Mouse (Mus musculus) embryonic facial prominence, embryonic 13.5 days (tissue): Measurements from ENCODE around the gene Smyd3. TPM values are rescaled to one million over a fixed set of nuclear protein-coding genes. Genes with fewer than 3 reads are reported as not detected.

Experiments
- ATAC-seq: fragments of 200-750 bp; cut with Nextera tagmentation; 2 replicates; pipeline ENCODE4 v1.8.0; 2017; ENCODE audit warnings: low read depth; ENCODE audit not compliant: insufficient number of reproducible peaks, insufficient read depth, low FRiP score, low TSS enrichment
- H3K27ac ChIP-seq: fragments of 300-500 bp; sonication (generic); 2 replicates; pipeline ENCODE4 v1.5.1; 2015; ENCODE audit warnings: moderate library complexity, mild to moderate bottlenecking, inconsistent platforms
- H3K27me3 ChIP-seq: fragments of 300-500 bp; sonication (generic); 2 replicates; pipeline ENCODE4 v1.6.1; 2015; ENCODE audit warnings: mild to moderate bottlenecking, inconsistent platforms
- H3K36me3 ChIP-seq: fragments of 300-500 bp; sonication (generic); 2 replicates; pipeline ENCODE4 v1.6.1; 2015; ENCODE audit warnings: mild to moderate bottlenecking, inconsistent platforms
- H3K4me1 ChIP-seq: fragments of 300-500 bp; sonication (generic); 2 replicates; pipeline ENCODE4 v1.6.1; 2015; ENCODE audit warnings: inconsistent platforms
- H3K4me2 ChIP-seq: fragments of 300-500 bp; sonication (generic); 2 replicates; pipeline ENCODE4 v1.6.1; 2015; ENCODE audit warnings: moderate library complexity, mild to moderate bottlenecking, inconsistent platforms
- H3K4me3 ChIP-seq: fragments of 300-500 bp; sonication (generic); 2 replicates; pipeline ENCODE4 v1.5.1; 2015; ENCODE audit warnings: mild to moderate bottlenecking, inconsistent platforms
- H3K9ac ChIP-seq: fragments of 300-500 bp; sonication (generic); 2 replicates; pipeline ENCODE4 v1.6.1; 2015; ENCODE audit warnings: mild to moderate bottlenecking, inconsistent platforms
- H3K9me3 ChIP-seq: fragments of 300-500 bp; sonication (generic); 2 replicates; pipeline ENCODE4 v1.6.1; 2016; ENCODE audit warnings: inconsistent platforms
- WGBS: fragments of 180-500 bp; shearing (Covaris S2); methylation state at CpG from one replicate; pipeline ENCODE4 v1.1.7; 2015; ENCODE audit warnings: mixed read lengths; 5-methylcytosine and 5-hydroxymethylcytosine counted together
- polyA plus RNA-seq: library from polyadenylated mRNA; unstranded; fragments of >200 nt; fragmentation: Nextera tagmentation; extraction: Ambion mirVana; gene quantifications from 2 replicates; pipeline ENCODE4 v1.2.1, GENCODE M21; 2015

Gene Smyd3
- polyA plus RNA-seq, 1 experiment from 2014 or later, result 30.1 TPM

GRCm38 (mm10) chr1:179096323-179096722 is 421.5 kb downstream of the Smyd3 start:
- WGBS, result 42% methylated on average over 5 of the region's 5 CpGs
- Histone ChIP-seq H3K27ac (peak overlapping the region; percentile 89), H3K36me3 (peaks cover 4% of the 10 kb centered on the region; the same call in 1 of the 2 replicates), H3K9ac (no peak overlapping the region), H3K9me3 (no peaks in the 10 kb centered on the region), H3K4me3 (no peak overlapping the region), H3K4me2 (peak overlapping the region; percentile 43), H3K4me1 (peaks cover 50% of the 10 kb centered on the region), H3K27me3 (no peaks in the 10 kb centered on the region)
- ATAC-seq, result peak; percentile 33; the same call in 1 of the 2 replicates

GRCm38 (mm10) chr1:179089174-179089573 is 428.7 kb downstream of the Smyd3 start:
- WGBS, result 80% methylated on average over 5 of the region's 5 CpGs
- ATAC-seq, result no peak
- peak overlapping the region; percentile 80; the same call in 1 of the 2 replicates for H3K27ac ChIP-seq
- peaks cover 37% of the 10 kb centered on the region for H3K4me1 ChIP-seq
- H3K4me2 ChIP-seq, result no peak overlapping the region
- H3K9ac ChIP-seq, result no peak overlapping the region
- H3K4me3 ChIP-seq, result no peak overlapping the region
- H3K36me3 ChIP-seq, result peaks cover 13% of the 10 kb centered on the region
- no peaks in the 10 kb centered on the region for H3K9me3 ChIP-seq
- H3K27me3 ChIP-seq, result no peaks in the 10 kb centered on the region

- ATAC-seq, result peak; percentile 71
- Histone ChIP-seq H3K4me2 (no peak overlapping the region), H3K4me3 (no peak overlapping the region), H3K9me3 (no peaks in the 10 kb centered on the region), H3K36me3 (peaks cover 13% of the 10 kb centered on the region), H3K27me3 (no peaks in the 10 kb centered on the region), H3K9ac (0 out of 2 replicates have a peak overlapping the region, but pooled peaks have one; percentile 2), H3K27ac (peak overlapping the region; percentile 80), H3K4me1 (peaks cover 49% of the 10 kb centered on the region)
- WGBS, result 16% methylated on average over 6 of the region's 6 CpGs
Observed at GRCm38 (mm10) chr1:179087033-179087998, 430.5 kb downstream of the Smyd3 start.

GRCm38 (mm10) chr1:179086208-179086607 is 431.6 kb downstream of the Smyd3 start:
- H3K9me3 ChIP-seq, result no peaks in the 10 kb centered on the region
- no peak for ATAC-seq
- peaks cover 51% of the 10 kb centered on the region for H3K4me1 ChIP-seq
- WGBS, result 86% methylated on average over 7 of the region's 7 CpGs
- H3K4me2 ChIP-seq, result no peak overlapping the region
- H3K9ac ChIP-seq, result no peak overlapping the region
- H3K27ac ChIP-seq, result peak overlapping the region; percentile 80; the same call in 1 of the 2 replicates
- peaks cover 9% of the 10 kb centered on the region; the same call in 1 of the 2 replicates for H3K36me3 ChIP-seq
- no peak overlapping the region for H3K4me3 ChIP-seq
- no peaks in the 10 kb centered on the region for H3K27me3 ChIP-seq

GRCm38 (mm10) chr1:179083098-179083497 is 434.7 kb downstream of the Smyd3 start:
- H3K27ac ChIP-seq, result peak overlapping the region; percentile 62
- H3K9ac ChIP-seq, result no peak overlapping the region
- H3K27me3 ChIP-seq, result no peaks in the 10 kb centered on the region
- 36% methylated on average over 5 of the region's 5 CpGs for WGBS
- no peak overlapping the region for H3K4me2 ChIP-seq
- H3K36me3 ChIP-seq, result peaks cover 9% of the 10 kb centered on the region; the same call in 1 of the 2 replicates
- ATAC-seq, result no peak
- H3K4me1 ChIP-seq, result peaks cover 40% of the 10 kb centered on the region
- H3K4me3 ChIP-seq, result no peak overlapping the region
- H3K9me3 ChIP-seq, result no peaks in the 10 kb centered on the region

GRCm38 (mm10) chr1:179073846-179074245 is 444.0 kb downstream of the Smyd3 start:
- 77% methylated on average over 7 of the region's 7 CpGs for WGBS
- ATAC-seq, result no peak
- H3K36me3 ChIP-seq, result no peaks in the 10 kb centered on the region

GRCm38 (mm10) chr1:179072935-179073654 is 444.7 kb downstream of the Smyd3 start:
- peaks cover 5% of the 10 kb centered on the region; the same call in 1 of the 2 replicates for H3K4me1 ChIP-seq
- H3K27me3 ChIP-seq, result no peaks in the 10 kb centered on the region
- WGBS, result 71% methylated on average over 11 of the region's 11 CpGs
- H3K9ac ChIP-seq, result no peak overlapping the region
- H3K4me2 ChIP-seq, result no peak overlapping the region
- no peak overlapping the region for H3K4me3 ChIP-seq
- no peak overlapping the region for H3K27ac ChIP-seq
- no peak for ATAC-seq
- no peaks in the 10 kb centered on the region for H3K36me3 ChIP-seq
- H3K9me3 ChIP-seq, result no peaks in the 10 kb centered on the region

More at GRCm38 (mm10) chr1:179073846-179074245, 444.0 kb downstream of the Smyd3 start:
- Histone ChIP-seq H3K4me1 (peaks cover 5% of the 10 kb centered on the region; the same call in 1 of the 2 replicates), H3K4me3 (no peak overlapping the region), H3K9ac (no peak overlapping the region), H3K27ac (no peak overlapping the region), H3K4me2 (no peak overlapping the region), H3K9me3 (no peaks in the 10 kb centered on the region), H3K27me3 (no peaks in the 10 kb centered on the region)

- no peak for ATAC-seq
- Histone ChIP-seq H3K9me3 (no peaks in the 10 kb centered on the region), H3K4me1 (peaks cover 5% of the 10 kb centered on the region; the same call in 1 of the 2 replicates), H3K9ac (no peak overlapping the region), H3K36me3 (no peaks in the 10 kb centered on the region), H3K4me3 (no peak overlapping the region), H3K4me2 (no peak overlapping the region), H3K27me3 (no peaks in the 10 kb centered on the region), H3K27ac (no peak overlapping the region)
- 27% methylated on average over 1 of the region's 1 CpGs for WGBS
Observed at GRCm38 (mm10) chr1:179072406-179072805, 445.4 kb downstream of the Smyd3 start.

- WGBS, result 97% methylated on average over 1 of the region's 1 CpGs
- Histone ChIP-seq H3K27ac (no peak overlapping the region), H3K9me3 (no peaks in the 10 kb centered on the region), H3K4me3 (no peak overlapping the region), H3K4me1 (0 out of 2 replicates have a peak, but pooled peaks cover 4% of the 10 kb centered on the region), H3K4me2 (no peak overlapping the region), H3K9ac (no peak overlapping the region), H3K27me3 (no peaks in the 10 kb centered on the region), H3K36me3 (no peaks in the 10 kb centered on the region)
- no peak for ATAC-seq
Observed at GRCm38 (mm10) chr1:179068990-179069389, 448.9 kb downstream of the Smyd3 start.

- peaks cover 33% of the 10 kb centered on the region for H3K4me1 ChIP-seq
- H3K9ac ChIP-seq, result no peak overlapping the region
- WGBS, result 80% methylated on average over 2 of the region's 2 CpGs
- no peak overlapping the region for H3K27ac ChIP-seq
- H3K27me3 ChIP-seq, result no peaks in the 10 kb centered on the region
- H3K36me3 ChIP-seq, result no peaks in the 10 kb centered on the region
- H3K9me3 ChIP-seq, result no peaks in the 10 kb centered on the region
- ATAC-seq, result no peak
- no peak overlapping the region for H3K4me2 ChIP-seq
- H3K4me3 ChIP-seq, result no peak overlapping the region
Observed at GRCm38 (mm10) chr1:179065294-179065601, 452.6 kb downstream of the Smyd3 start.

- H3K27ac ChIP-seq, result no peak overlapping the region
- peaks cover 38% of the 10 kb centered on the region for H3K4me1 ChIP-seq
- no peak overlapping the region for H3K9ac ChIP-seq
- no peak overlapping the region for H3K4me2 ChIP-seq
- H3K27me3 ChIP-seq, result no peaks in the 10 kb centered on the region
- WGBS, result 84% methylated on average over 14 of the region's 14 CpGs
- no peak for ATAC-seq
- H3K4me3 ChIP-seq, result no peak overlapping the region
- no peaks in the 10 kb centered on the region for H3K9me3 ChIP-seq
- no peaks in the 10 kb centered on the region for H3K36me3 ChIP-seq
Observed at GRCm38 (mm10) chr1:179064601-179065293, 453.1 kb downstream of the Smyd3 start.
